Mouse (Mus musculus) layer of hippocampus, postnatal 14 days (tissue): ENCODE measurements around the gene Pphln1. TPM values are rescaled to one million over a fixed set of nuclear protein-coding genes. Genes with fewer than 3 reads are reported as not detected.
A peak's percentile ranks its signal among the peaks of the same experiment; 100 is the strongest.

Experiments used
- DNase-seq, 2 experiments: peaks; one replicate each; pipeline ENCODE4 v3.0.0; 2021 to 2022; ENCODE audit warnings: low spot score in 2 of 2, mixed read lengths in 1 of 2
- total RNA-seq, 2 experiments: library from RNA; stranded (reverse); gene quantifications; 2 replicates each; pipeline ENCODE4 v1.2.3; 2021

Gene Pphln1
- total RNA-seq, 2 experiments from 2014 or later, result 35.9 to 37.9 TPM

DNA sequence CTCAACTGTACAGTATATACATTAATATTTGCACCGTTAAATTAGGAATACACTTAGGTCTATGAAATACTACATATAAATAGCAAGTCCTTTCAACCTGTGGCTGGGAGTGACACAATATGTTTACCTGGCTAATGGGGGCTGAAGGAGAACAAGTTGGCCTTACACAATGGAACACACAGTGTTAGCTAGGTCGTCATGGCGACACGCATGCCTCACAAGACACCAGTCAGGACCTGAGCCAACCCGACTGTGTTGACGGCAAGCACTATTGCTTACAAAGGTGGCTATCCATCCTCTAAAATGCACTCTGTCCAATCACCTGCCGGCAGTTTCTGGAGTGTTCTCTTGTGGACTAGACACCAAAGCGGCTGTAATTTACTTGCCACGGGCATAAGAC lies 101.7 kb downstream of the Pphln1 start:
- DNase-seq, result no peak

GRCm38 (mm10) chr15:93502703-93503102 lies 104.6 kb downstream of the Pphln1 start:
- no peak for DNase-seq

DNA sequence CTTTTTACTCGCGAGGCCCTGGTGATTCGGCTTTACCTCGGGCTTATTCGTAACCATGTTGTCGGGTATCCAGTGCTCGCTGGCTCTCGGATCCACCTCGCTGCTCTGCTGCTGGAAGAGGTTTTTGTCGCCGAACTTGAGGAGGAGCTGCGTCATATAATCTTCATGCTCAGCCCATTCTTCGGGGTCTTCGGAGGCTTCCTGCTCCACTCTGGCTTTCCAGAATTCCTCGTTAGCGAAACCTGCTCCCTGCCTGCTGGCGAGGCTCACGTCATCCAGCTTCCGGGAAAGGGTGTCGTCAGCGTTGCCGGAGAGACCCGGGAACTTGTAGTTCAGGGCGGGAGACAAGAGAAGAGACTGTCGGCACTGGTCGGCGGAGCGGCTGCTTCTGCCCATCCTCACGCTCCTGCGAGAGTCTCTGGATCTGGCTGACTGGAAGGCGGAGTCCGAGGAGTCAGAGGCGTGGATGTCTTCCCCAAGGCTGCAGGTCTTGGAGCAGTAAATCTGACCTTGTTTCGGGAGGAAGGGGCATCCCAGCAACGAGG lies 105.1 kb downstream of the Pphln1 start:
- DNase-seq, result no peak

DNA sequence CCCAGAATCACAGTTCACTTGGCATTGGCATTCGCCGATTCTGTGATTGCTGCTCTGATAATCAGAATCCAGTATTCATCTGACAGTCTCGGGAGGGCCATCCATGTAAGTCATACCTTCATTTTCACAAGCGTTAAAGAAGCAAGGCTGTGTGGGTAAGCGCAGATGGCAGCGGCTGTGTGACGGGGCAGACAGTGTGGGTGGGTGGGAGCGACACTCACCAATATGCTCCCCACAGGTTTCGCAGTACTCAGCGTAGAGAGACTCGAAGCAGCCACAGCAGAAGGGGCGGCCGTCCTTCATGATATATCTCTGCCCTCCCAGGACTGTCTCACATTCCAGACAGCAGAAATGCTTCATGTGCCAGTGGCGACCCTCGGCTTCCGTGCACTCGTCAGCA lies 106.7 kb downstream of the Pphln1 start:
- DNase-seq, result no peak

GRCm38 (mm10) chr15:93510690-93511336 lies 112.7 kb downstream of the Pphln1 start:
- no peak for DNase-seq

GRCm38 (mm10) chr15:93512437-93512836 lies 114.3 kb downstream of the Pphln1 start:
- DNase-seq, result no peak

DNA sequence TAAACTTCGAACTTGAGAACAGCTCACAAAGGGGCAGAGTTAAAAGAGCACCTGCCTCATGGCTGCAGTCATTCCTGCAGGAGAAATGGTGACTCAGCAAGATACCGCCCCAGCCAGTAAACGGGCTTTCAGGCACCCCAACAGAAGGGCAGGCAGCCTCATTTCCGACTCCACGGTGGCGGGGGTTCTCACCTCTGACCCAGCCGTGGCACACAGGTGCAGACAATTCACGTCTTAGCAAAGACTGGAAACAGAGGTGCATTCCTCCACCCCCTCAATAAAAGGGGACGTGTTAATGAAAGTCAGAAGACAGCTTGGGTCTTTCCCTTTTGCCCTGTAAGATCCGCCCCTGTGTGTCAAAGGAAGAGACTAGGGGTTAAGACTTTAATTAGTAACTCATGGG lies 115.8 kb downstream of the Pphln1 start:
- no peak for DNase-seq

- no peak for DNase-seq
Observed at GRCm38 (mm10) chr15:93515316-93515715, 117.2 kb downstream of the Pphln1 start.

GRCm38 (mm10) chr15:93517022-93517565 lies 118.9 kb downstream of the Pphln1 start:
- no peak for DNase-seq

DNA sequence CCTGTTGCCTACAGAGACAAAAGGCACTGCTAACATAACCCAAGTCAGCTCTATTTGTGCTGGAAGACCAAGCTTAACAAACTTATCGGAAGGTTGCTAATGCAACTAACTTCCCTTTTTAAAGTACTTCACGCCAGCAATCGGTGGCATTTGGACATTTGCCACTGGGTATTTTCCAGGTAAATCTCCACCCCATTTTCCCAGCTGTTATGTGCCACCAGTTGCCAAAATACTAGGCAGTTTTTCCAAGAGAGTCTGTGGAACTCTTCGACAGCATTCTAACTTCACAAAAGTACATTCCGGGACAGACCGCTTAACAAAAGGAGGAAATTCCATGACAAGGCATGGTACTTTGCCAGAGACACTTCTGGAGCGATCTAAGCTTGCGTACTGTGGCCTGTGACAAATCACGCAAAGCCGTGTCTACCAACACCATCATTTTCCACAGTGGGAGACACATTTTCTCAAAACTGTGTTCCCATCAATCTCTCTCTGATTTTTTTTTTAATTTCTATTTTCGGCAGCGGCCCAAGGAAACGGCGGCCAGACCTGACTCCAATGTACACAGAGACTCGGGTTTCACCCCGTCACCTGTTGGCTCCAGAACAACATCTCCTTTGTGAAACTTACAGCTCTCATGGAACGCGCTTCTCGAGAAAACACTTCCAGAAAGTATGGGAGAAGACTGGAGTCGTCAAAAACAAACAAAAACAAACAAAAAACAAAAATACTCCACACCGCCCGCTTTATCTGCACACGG lies 120.2 kb downstream of the Pphln1 start:
- DNase-seq, result no peak

DNA sequence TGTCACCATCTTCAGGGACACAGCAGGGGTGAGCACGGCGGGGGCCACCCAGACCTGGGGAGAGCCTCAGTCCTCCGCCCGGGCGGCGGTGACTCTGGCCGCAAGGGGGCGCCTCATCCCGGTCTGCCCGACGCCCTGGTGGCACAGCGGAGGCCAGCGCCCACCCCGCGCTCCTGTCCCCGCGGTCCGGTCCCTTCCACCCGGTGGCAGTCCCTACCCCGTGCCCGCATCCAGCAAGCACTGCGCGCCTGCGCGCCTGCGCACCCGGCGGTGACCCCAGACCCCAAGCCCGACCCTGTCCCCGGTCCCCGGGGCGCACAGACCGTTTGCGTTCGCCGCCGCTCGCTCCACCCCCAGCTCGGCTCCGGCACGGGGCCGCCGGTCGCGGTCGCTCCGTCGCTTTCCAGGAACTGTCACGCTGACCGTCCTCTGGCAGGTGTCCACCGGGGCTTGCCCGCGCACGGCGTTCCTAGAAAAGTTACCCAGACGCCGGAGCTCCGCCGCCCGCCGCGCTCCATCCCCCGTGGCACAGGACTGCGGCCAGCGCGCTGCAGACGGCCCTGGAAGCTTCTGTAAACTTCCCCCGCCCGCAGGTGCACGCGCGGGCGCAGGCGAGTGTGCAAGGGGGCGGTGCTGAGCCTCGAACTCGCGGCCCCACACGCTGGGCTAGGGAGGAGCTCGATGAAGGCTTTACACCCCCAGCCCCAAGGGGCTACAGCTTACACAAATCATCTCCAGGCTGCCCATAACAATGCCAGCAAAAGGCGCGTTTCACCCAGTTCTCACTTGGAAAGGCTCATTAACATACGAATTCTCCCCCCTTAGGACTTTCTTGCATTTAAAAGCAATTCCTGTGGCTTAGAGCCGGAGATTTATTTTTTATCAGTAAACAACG lies 121.0 kb downstream of the Pphln1 start:
- peak; percentile 64 to 70 for DNase-seq

DNA sequence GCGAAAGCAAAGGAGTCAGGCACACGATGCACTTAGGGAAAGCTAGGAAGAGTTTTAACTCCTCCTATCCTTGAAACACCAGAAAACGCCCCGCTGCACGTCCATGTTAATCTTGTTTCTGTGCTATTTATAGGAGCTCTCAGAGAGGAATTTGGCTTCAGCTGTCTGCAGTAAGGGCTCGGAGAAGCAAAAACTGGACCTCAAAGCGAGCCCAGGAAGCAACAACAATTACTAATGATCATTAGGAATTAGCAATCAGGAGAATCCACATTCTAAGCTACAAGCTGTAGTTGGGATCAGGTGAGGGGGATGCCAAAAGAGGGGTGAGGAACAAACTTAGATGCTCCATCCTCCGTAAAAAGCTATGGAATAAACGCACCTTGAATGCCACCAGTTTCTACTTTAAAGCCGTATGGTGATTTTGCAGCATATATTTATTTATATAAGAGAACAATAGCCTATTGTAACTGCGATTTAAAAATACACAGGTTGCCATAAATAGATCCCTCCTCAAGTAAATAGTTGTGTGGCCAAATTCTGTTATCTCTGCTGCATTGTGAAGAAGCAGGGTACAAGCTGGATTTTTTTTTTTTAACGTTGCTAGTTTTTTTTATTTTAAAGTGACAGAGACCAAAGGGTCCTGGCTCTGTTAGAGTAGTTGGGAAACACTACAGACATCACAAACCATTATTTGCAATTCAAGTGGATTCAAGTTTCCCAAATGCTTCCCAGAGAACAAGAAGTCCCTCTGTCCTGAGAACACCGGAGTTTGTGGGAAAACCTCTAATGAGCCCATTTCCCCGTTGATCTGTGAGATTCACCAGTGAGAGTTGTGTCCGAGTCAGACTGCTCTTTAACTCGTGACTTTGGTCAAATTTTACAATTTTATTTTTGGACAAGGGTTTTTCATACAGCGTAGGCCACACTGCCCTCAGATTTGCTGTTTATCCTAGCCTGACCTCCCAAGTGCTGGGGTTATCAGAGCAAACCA lies 122.0 kb downstream of the Pphln1 start:
- no peak for DNase-seq

GRCm38 (mm10) chr15:93521088-93521786 lies 123.1 kb downstream of the Pphln1 start:
- no peak for DNase-seq

- no peak for DNase-seq
Observed at GRCm38 (mm10) chr15:93521787-93522180, 123.6 kb downstream of the Pphln1 start.

DNA sequence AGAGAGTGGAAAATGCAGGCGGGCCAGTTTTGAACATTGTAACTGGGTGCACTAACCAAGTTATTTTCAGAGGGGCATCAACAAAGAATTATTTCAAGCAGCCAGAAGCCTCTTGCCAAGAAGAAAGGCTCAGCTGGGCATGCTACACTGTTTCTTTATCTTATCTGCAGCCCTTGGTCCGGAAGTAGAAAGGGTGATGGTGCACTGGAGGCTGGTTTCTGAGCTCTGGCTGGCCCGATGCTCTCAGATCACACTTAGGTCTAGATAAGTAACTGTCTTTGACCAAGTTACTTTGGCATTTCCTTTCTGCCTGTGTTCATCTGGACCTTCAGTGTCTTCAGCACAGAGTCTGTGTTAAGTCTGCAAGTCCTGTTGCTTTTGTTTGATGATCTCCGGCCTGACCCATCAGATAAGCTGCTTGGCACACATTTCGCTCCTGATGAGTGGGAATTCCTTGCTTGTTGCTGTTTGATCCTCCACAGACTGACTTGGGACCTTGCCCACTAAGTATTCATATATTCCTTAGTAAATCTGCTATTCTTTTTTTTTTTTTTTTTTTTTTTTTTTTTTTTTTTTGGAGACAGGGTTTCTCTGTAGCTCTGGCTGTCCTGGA lies 127.3 kb downstream of the Pphln1 start:
- no peak for DNase-seq

DNA sequence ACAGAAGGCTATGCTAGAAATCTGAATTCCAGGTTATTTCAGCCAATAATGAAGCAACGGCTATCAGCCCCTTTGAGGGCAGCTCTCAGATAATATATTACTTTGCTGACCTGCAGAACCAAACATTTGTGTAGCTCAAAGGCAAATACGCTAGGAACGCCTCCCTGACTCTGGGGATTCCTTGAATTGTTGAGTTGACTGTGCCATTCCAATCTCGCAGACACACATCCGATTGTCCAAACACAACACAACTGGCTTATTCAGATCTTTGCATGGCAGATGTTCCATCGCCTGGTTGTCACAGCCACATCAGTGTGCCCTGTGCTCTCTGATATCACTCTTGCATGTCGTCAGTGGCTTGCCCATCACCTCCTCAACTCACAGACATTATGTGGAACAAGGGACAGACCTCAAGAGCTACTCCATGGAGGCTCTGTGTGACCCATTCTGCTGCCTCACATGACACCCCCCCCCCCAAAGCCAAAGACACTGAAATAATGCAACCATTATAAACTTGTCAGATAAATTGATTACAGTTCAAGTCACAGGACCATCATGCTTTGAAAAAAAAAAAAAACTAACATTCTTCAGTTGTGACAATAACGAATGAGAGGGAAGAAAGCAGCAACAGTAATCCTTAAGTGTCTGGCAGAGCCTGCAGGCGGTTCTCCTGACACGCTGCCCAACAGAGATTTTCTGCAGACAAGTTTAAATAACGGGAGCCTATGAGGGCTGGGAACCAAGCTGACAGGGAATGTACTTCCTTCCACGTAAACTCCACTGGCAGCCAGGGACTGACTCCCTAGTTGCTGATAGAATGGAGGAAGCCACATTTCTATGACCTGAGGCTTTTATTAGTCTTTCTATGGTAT lies 131.9 kb downstream of the Pphln1 start:
- no peak for DNase-seq

- DNase-seq, result no peak
Observed at GRCm38 (mm10) chr15:93530703-93531032, 132.5 kb downstream of the Pphln1 start.

- DNase-seq, result no peak
Observed at GRCm38 (mm10) chr15:93536191-93536590, 138.0 kb downstream of the Pphln1 start.
